Mouse (Mus musculus) left cerebral cortex, postnatal 14 days (tissue): ENCODE results near the gene Fstl4. TPM values are rescaled to one million over a fixed set of nuclear protein-coding genes. Genes with fewer than 3 reads are reported as not detected.

Experiments
- DNase-seq, 2 experiments: peaks; one replicate each; pipeline ENCODE4 v3.0.0; 2021 to 2022; ENCODE audit warnings: low spot score in 2 of 2, mixed read lengths in 1 of 2
- intact Hi-C: fragments of 180-260 bp; cut with DNase I; formaldehyde crosslinking; loops from one replicate; pipeline ENCODE4 v1.15.1; 2025
- total RNA-seq, 2 experiments: library from RNA; stranded (reverse); gene quantifications; 2 replicates each; pipeline ENCODE4 v1.2.3; 2021

The Fstl4 gene
- total RNA-seq, 2 experiments from 2014 or later, result 25.6 to 30.2 TPM

DNA sequence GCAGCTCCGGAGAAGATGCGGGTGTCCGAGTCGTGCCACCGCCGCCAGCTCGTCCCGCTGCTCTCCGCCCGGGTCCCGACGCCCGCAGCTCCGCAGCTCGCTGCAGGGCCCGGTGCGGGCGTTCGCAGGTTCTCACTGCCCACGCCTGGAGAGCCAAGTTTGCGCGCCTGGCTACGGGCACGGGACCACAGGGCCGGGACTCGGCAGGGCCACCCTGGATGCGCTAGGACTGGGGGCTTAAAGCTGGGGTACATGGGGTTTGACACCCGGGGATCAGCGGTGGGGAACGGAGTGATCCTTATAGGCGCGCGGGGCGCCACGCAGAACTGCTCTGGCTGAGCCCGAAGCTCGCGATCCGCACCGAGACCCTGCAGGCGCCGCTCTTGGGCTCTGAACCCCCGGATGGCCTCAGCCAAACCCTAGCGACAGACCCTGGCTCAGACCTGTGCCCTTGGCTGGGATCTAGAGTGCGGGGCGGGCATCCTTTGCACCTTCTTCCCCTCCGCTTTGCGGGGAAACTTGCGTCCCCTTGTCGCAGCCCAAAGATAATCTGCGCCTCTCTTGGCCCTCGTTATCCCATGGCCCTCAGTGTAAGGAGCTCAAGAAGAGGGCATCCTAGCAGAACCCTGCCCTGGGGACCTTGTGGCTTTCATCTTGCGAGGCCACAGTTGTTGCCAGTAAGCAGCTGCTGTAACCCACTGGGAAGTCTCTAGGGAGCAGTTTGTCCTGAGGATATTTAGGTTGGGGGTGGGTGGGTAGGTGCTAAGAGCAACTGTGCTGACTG, 652 bp downstream of the Fstl4 start:
- intact Hi-C loops, result loop anchor here (2.0 to 10.0 kb wide), 3 partner anchors 242 to 490 kb away; no protein-coding TSS in a partner anchor
- peak in 1 of 2 experiments; percentile 21 for DNase-seq

DNA sequence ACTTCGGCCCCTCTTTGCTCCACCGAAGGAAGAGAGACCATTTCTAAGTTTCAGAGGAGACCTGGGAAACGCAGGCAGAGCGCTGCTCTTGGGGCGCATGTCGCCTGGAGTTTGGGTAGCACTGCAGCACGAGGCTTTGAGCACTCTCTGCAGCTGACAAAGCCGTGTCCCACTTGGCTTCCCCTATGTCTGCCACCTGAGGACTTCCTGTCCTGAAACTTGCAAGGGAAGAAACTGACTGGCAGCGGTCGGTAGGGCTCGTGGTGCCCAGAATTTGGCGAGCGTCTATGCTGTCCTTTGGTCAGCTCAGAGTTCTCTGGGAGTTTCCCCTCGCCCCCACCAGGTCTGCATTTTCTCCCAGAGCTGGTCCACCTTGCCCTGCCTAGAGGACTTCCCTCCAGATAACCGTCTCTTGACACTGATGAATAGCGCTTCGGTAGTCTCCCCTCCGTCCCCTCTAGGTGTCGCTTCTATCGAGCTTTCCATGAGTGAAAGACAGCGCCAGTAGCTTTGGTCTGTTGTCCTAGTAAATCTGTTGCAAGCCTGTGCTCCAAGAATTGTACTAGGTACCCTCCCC, 1.3 kb downstream of the Fstl4 start:
- peak; percentile 66 to 71 for DNase-seq
- intact Hi-C loops, result loop anchor here (2.0 to 10.0 kb wide), 4 partner anchors 243 to 489 kb away; no protein-coding TSS in a partner anchor

DNA sequence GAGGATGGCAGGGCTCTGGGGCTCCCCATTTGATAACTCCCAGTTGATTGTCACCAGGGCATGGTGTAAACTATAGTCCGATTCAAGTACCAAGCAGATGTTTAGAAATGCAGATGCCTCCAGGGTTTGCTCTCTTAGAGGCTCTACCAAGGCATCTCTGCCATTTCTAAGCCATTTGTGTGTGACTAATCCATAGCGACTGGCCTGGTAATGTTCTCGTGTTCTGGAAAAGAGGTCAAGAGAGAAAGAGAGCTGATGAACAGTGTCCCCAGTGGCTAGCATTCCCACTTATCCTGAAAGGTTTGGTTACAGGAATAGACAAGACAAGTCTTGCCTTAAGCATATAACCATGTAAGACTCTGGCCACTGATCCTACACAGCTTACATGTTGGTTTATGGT, 3.5 kb downstream of the Fstl4 start:
- intact Hi-C loops, result loop anchor here (2.0 to 10.0 kb wide), 3 partner anchors 265 to 487 kb away; no protein-coding TSS in a partner anchor
- no peak for DNase-seq

DNA sequence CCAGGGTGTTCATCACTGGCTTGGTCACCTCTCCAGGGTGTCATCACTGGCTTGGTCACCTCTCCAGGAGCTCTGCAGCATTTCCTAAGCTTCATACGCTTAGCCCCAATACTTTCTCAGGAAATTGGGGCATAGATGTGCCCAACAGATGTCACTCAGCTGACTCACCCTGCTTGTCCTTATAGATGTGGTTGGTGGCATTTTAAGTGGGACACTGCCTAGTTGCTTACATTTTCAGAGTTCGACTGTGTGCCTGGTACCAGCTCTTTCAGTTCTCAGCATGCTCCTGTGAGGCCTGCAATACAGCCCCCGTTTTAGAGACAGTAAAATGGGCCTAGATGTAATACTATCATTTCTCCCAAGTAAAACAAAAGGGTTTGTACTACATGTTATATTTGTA, 8.6 kb downstream of the Fstl4 start:
- intact Hi-C loops, result no loop called here
- no peak for DNase-seq

DNA sequence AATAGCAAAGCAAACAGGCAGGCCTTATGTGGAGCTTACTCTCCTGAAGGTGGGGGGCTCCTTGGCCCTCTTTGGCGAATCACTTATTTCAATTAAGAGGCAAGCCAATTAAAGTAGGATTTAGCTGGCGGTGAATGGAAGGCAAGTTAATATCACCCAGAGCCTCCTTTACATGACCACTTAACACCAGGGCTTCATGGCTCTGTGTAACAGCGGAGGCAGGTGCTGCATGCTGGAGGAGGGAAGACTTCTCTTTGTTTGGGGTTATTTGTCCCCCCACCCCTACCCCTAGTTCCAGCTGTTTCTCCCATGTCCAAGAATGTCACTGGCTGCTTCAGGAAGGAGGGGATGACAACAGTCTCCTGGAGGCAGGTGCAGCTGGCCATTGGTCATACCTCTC, 10.9 kb downstream of the Fstl4 start:
- intact Hi-C loops, result no loop called here
- DNase-seq, result no peak

DNA sequence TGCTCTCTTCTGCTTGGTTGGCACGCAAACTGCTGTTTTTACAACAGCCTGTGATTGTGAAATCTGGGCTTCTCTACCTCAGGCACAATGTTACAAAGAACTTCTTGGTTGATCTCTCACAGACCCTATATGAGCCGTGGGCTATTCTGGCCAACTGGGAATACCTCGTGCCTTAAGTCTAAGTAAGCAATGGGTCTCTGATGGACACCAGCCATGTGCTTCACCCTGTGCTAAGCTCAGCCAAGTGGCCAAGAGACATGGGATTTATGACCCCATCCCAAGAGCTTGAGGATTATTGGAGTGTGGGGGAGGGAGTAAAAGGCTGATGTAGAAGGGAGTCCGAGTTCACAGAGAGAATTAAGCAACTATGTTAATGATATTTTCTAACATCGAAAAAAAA, 18.0 kb downstream of the Fstl4 start:
- no peak for DNase-seq
- intact Hi-C loops, result no loop called here

DNA sequence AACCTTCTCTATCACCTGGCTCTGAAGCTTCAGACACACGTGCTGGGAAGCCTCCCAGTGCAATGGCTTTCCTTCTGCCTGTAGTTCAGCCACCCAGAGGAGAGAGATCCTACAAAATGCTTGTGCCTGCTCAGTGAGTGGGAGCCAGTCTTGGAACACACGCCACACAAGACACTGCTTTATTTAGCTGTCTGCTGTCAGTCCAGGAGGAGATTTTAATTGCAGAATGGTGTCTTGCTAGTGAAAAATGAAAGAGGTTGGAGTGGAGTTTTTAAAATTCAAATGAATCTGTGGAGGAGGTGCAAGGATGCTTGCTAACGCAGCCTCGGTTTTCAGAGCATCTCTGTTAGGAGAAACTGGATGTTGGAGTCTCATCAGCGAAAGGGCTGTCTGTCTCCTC, 29.9 kb downstream of the Fstl4 start:
- peak; percentile 69 to 81 for DNase-seq
- intact Hi-C loops, result loop anchor here (5.0 to 10.0 kb wide), 2 partner anchors 78 to 160 kb away; no protein-coding TSS in a partner anchor

DNA sequence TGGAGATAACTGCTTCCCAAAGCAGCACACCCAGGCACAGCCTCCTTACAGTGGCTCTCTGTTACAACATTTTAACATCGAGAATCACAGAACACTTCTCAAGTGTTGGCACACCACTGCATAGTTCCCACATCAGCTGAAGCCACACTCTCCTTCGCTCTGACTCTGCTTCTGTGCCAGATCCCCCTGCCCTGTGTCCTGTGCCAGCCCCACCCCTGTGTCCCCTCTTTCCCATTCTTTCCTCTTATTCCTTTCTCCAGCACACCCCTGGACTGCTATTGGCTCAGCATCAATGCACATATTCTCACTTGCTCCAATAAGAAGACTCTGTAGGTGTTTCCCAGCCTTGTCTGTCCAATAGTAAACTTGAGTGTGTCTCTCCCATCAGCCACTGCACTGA, 45.1 kb downstream of the Fstl4 start:
- DNase-seq, result no peak
- intact Hi-C loops, result no loop called here

DNA sequence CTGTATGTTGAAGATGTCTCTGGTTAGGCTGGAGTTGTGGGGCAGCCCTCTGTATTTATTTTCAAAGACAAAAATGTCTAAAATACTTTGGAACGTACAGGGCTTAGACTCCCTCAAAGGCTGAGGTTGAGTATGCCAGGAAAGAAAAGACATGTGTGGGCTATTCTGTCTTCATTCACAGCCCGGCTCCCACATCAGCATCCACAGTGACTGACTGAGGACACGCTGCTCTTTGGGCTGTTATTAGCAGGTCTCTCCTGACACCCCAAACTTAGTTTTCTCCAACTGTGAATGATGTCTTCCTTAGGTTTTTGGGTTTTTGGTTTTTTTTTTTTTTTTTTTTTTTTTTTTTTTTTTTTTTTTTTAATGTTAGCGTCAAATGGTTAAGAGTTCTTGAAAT, 51.6 kb downstream of the Fstl4 start:
- intact Hi-C loops, result no loop called here
- no peak for DNase-seq

DNA sequence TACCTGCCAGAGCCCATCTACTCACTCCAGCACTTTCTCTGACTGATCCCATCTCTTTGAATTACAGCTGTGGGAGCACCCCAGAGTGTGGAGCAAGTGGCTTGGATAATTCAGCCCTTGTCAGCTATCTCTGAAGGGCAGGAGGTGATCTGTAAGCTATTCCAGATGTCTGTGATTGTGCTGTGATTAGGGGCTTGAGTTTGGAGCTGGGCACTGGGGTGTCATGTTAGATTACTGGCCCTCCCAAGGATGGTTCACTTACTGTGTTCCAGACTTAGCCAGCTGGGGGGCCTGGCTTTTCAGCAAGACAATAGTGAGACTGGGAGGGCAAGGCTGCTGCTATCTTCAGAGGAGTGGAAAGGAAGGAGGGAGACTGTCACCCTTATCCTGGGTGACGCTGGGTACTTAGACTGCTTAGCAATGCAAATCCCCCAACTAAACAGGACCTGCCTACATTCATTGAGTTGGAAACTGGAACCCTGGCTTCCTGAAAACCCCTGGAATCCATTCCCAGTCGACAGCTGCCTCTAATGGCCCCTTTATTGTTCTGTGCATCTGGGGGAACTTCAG, 56.0 kb downstream of the Fstl4 start:
- intact Hi-C loops, result no loop called here
- DNase-seq, result no peak

DNA sequence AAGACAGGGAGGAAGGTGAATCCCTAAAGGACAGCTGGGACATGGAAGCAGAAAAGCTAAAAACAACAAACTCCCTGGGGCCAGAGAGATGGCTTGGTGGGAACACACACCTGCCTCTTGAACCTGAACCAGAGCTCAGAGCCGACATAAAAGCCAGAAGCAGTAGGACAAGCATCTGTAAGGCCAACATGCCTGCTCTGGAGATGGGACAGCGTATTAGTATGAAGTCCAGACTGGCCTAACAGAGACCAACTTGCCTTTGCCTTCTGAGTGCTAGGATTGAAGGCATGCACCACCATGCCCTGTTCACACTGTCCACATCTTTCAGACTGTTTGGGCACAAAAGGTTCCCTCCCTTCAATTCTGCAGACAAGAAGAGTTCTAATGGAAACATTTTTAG, 62.2 kb downstream of the Fstl4 start:
- intact Hi-C loops, result no loop called here
- no peak for DNase-seq

DNA sequence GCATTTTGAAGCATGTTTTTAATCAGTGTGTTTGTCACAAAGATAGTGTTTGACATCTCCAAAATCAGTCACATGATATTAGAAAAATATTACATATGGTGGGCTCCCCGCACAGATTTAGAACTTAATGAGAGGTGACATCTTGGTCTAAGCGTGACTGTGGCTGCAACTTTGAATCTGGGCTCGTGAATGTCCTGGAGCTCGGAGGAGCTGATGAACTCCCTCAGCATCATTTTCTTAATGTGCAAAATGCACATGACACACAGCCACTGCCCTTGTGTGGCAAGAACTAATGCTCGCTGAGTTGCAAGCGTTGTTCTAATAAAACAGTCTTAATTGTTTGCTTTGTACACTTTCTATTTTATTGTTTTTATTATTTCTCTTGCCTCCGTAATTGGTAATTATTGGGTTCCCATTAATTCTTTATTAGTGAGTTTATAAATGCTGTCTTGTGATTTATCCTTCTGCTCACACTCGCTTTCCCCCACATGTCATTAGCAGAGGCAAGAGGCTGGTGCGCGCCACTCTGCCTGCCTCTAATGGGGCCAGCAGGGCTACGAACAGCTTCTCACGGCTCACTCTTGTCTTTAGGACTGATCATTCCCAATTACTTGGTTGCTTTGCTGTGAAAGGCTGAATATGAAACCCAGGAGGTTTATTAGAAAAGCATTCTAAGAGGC, 67.3 kb downstream of the Fstl4 start:
- intact Hi-C loops, result no loop called here
- DNase-seq, result no peak

DNA sequence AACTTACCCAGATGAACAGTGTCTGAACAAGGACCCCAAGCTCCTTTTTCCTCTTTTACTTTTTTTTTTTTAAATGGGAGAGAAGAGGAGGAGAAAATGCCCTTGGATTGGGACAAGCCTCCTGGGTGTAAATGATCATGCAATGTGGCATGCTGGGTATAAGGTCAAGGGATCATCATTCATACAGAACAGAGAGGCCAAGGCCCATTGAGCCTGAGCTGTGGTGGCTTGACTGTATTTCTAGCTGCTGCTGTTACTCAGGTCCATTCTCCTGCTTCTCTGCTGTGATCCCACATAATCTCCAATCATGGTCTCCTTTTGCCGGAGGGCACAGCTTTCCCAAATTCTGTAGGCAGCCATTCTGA, 67.9 kb downstream of the Fstl4 start:
- intact Hi-C loops, result no loop called here
- DNase-seq, result no peak

DNA sequence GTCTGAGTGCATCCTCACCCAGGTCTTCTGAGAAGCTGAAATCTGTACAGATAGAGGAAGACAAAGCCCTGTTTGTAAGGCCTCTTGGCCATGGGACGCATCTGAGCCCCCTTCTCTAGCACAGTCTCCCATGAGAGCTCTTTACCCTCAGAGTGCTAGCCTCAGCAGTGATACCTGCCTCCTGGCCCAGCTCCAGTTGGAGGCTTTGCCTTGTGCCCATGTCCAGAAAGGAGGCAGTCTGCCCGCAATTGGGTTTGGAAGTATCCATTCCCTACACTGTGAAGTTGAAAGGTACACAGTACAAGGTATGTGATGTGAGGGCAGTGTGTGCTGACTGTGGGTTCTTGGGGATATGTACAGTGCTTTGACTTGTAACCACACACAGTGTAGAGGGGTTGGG, 84.3 kb downstream of the Fstl4 start:
- intact Hi-C loops, result no loop called here
- no peak for DNase-seq

DNA sequence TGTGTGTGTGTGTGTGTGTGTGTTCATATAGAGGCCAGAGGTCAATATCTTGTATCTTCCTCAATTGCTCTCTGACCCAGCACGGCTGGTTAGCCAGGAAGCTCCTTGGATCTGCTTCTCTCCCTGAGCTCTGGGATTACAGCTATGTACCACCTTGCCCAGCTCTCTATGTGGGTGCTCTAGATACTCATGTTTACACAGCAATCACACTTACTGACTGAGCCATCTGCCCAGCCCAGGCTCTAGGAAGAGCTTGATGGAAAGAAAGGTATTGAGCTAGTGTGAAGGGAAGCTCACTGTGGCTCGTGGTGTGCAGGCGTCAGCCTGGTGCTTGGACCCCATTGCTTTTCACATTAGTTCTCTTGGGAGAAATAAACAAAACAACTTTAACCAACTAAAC, 85.6 kb downstream of the Fstl4 start:
- intact Hi-C loops, result no loop called here
- DNase-seq, result no peak

DNA sequence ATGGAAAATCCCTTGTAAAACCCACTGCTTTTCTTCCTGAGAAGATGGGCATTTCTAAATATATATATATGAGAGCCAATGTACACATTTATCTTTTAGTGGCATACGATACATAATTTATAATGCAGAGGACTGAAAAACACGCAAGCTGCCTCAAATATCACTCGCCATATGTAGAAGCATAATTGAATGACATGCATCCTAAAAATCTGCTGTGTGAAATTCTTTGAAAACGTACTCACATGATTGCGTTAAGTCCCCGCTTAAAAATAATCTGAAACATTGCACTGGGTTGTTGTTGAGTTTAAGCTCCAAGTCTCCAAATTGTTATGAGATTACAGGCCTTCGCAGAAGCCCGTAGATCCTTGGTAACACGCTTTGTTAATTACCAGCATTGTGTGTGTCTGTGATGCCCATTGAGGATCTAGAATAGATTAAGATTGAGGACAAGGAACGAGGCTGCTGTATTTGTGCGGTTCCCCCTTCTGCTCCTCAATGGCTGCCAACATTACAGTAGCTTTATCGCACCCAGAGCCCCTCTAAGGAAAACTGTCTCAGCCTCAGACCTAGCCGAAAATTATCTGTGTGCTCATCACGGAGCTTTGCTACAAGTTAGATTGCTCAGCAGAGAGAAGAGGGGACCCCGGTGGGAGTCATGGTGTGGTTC, 108.5 kb downstream of the Fstl4 start:
- intact Hi-C loops, result loop anchor here (5.0 kb wide), 1 partner anchor 81 kb away; no protein-coding TSS in a partner anchor

DNA sequence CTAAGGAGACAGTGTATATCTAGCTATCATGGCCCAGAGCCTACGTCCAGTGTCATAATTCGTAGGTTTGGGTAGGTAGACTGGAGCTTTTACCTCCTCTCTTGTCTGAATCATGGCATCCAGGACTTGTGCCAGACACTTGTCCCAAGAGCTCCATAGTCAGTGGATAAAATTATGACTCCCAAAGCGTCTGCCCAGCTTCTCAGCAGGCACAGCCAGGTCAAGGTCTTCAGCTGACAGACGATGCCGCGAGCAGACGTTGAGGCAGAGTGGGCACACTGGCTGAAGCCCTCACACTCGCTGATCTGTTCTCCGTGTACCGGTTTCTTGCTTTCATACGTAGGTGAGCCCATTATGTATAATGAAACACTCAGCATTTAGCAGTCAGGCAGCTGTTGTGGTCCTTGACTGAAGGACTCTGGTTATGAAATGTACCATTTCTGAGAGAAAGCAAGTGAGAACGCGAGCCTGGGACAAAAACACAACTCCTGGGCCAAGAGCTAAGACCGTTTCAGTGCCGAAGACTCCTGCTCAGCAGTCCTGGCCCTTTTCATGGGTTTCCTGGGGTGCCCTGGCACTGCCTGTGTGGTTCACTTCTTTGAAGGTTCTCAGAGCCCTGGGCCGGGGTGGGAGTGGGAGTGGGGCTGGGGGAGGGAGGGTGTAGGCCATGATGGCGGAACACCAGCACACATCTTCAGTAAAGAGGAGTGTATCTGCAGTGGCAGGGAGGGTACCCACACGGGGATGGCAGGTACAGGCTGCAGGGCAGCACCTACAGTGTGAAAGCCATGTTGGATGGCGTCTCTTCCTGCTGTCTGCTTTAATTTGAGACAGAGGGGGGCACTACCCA, 111.7 kb downstream of the Fstl4 start:
- DNase-seq, result no peak

More for the DNA sequence above, 108.5 kb downstream of the Fstl4 start:
- DNase-seq, result peak in 1 of 2 experiments; percentile 53

DNA sequence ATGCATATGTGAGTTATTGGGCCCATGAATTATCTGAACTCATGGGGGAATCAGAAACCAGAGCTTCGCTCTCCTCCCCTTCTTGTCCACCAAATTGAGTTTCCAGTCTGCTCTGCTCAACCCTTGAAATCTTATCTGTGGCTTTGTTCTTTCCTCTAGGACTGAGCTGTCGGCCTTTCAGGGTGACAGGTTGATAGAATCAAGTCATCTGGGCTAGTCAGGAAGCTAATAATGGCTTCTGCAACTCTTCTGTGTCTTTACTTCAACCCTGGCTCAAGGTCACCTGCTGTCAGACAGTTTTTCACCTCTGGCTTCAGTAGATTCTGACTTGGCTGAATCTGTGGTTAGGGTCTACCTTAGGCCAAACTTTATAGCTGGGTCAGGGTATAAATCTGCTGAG, 113.2 kb downstream of the Fstl4 start:
- DNase-seq, result no peak
- intact Hi-C loops, result no loop called here

More for the DNA sequence above, 111.7 kb downstream of the Fstl4 start:
- intact Hi-C loops, result no loop called here

DNA sequence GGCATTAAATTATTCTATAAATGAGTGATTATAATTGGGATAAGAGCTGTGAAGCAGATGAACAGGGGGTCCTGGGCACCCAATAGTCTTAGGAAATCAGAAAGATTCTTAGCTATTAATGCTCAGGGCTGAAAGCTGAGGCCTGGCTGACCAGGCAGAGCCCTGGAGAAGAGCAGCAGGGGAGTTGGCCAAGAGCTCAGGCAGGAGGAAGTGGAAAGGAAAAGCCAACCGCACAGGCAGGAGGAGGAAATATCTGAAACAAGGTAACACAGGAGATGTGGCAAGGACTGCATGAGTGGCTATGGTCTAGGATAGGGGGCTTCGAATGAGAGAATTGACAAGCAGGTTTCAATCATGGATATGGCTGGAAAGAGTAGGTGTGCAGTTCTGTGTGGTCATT, 115.5 kb downstream of the Fstl4 start:
- DNase-seq, result no peak
- intact Hi-C loops, result no loop called here
